Mouse (Mus musculus) yolk sac, embryonic 10.5 days (tissue): Measurements from ENCODE around the gene Ofd1.

ENCODE experiments used
- DNase-seq: peaks from one replicate; pipeline ENCODE4 v3.0.0-alpha.2; 2017; ENCODE audit warnings: low spot score

Gene Ofd1

GRCm38 (mm10) chrX:166440616-166441063, at the start of gene Ofd1:
Gene Ofd1 (minus strand): TSS chrX:166440704.
- peak; percentile 86 for DNase-seq

DNA sequence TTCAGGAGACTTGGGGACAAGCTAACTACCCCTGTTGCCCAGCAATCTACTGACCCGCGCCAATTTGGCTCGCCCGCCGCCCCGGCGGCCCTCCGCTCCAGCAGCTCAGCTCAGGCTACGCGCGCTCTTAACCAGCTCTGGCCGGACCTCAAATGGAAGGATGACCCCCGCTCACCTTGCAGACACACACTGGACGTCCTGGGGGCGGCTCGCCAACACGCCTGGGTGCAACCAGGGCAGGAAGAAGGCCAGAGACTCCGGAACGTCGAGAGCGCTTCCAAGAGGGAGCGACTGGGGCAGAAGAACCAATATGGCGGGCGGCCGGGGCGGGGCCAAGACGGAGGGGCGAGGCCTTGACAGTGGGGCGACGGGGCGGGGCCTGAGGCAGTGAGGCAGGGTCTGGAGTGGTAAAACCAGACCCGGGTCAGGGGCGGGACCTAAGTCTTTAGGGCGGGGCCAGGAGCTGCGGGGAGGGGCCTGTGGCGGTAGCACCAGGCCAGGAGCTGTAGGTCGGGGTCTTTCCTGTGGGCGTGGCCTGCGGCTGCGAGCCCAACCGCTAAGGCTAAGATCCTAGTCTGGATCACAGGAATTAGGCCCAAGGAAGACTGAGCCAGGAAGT, 39.0 kb upstream of the Ofd1 start, which contains the start of gene Rab9:
TSS of gene Rab9 (minus strand) at position 503 of the 619 bp plus-strand sequence.
- DNase-seq: peak; percentile 96

DNA sequence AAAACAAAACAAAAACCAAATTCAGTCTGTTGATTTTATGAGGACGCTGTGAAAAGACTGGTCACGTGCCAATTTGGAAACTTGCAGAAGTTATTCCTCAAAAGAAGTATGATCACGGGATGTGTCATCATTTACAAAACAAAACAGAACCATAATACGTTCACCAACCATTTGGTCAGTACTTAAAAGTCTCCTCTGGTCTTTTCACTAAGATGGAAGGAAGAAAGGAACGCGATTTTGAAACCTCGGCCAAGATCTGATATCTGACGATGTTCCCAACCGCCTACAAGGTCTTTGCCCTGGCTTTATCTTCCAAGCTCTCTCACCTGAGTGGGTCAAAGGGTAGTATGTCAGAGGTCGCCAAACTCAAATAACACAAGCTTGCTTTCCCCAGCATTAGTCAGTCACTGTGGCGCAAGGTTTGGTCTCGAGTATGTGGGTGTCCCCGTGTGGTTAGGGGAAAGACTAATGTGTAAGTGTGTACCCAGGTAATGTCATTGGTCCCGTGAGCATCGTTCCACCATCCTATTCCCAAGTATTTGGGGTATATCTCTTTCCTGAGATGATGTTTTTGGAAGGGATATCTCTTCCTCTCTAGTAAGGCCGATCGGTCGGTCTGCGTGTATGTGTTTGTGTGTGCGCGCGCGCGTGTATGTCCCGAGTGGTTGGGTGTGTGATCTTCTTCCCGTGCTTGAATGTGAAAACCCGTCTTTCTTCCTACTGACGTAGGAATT, 38.3 kb upstream of the Ofd1 start:
- peak; percentile 71 for DNase-seq

DNA sequence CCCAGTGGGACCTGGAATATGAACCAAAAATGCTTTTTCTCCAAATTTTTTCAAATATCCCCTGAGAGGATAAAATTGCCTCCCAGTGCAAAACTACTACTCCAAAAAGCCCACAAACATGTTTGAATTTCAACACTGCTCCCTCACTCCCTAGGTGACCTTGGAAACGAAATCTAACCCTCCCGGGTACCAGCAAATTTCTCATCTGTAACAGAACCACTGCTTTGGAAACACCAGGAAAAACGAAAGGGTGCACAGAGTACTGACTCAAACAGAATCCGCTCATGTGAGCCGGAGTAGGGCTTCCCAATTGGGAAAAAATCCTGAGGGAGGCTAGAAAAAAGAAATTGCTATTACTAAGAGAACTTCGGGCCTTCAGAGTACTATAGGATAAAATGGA, 36.9 kb upstream of the Ofd1 start:
- DNase-seq: no peak

GRCm38 (mm10) chrX:166472612-166473011, 32.1 kb upstream of the Ofd1 start:
- peak; percentile 13 for DNase-seq

DNA sequence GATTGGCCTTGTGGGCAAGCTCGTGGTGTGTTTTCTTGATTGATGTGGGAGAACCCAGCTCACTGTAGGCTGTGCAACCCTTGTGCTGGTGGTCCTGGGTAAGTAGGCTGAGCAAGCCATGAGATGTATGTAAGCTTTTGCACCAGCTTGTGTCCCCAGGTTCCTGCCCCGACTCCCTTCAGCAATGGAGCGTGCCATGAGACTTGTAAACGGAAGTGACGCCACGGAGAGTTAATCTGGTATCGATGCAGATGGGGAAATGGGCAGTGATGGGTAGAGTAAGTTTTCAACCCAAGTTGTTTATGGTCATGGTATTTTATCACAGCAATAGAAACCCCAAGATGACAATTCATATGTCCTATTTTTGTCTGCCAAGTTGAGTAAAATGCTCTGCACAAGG, 27.8 kb upstream of the Ofd1 start:
- no peak for DNase-seq

- DNase-seq: no peak
Measured at GRCm38 (mm10) chrX:166455525-166455924, 15.0 kb upstream of the Ofd1 start.

DNA sequence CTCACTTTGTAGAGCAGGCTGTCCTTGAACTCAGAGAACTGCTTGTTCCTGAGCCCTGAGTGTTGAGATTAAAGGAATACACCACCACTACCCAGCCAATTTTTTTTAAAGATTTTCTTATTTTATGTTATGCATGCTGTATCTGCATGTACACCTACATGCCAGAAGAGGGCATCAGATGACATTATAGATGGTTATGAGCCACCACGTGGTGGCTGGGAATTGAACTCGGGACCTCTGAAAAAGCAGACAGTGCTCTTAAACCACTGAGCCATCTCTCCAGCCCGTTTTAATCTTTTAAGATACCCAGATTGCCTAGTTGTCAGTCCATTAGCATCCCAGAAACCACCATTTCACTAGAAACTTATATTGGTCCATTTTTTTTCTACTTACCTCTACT, 13.8 kb upstream of the Ofd1 start:
- DNase-seq: no peak

GRCm38 (mm10) chrX:166453532-166453931, 13.0 kb upstream of the Ofd1 start:
- no peak for DNase-seq

DNA sequence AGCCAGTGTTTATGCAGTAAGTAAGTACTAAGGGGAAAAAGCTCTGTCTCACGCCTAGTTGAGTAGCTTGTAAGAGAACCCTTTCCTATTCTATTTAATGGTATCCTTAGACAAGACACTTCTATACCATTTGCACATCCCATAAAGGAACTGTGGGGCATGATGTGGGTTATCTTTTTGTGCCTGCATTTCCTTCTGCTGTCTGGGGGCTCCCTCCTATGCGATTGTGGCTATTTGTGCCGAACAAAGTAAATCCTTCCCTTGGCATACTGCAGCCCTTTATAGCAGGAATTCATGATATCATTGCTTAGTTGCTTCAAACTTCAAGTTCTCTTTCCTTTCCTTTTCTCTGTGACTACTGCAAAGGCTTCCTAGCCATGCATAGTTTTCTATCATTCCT, 4.0 kb upstream of the Ofd1 start:
- no peak for DNase-seq

DNA sequence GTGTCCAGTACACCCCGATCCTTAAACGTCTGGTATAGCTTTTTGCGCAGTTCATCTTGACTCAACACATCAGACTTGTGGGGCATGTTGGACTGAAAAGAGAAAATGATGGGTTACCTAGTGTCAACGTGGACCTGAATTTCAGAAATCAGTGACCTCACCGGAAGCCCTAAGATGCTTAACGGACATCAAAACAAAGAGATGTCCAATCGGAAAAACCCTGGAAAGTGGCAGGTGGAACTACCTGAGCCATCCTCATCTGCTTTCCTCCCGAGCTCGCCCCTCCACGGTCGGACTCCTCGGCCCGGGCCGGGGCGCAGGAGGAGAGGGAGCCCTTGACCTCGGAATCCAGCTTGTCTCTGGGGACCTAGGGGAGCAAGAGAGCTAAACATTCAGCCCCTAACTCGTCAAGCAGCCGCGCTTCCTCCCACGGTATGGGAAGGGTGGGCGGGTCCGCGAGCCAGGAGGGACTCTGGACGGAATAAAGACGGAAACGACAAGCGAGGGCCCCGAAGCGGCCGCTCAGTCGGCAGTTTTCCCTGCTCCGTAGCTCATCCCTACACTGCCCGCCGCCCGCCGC, 378 bp downstream of the Ofd1 start, which contains the start of gene Trappc2:
TSS of gene Trappc2 (plus strand) at position 539 of the 580 bp plus-strand sequence.
- no peak for DNase-seq

DNA sequence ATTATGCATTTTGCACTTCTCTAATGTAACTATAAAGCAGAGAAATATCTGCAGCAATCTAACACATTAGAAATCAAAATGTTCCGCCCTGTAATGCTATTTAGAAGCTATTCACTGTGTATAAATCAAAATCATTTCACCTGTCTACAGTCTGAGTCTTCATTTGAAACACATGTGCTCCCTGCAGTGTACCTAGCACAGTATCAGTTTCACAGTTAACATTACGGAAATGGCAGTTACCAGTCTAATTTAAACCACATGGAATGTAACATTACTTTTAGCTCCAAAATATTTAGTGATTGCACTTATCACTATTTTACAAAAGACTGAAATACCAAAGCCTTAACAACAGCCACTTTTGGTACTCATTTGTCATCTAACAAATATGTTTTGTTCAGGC, 5.7 kb downstream of the Ofd1 start:
- DNase-seq: no peak

DNA sequence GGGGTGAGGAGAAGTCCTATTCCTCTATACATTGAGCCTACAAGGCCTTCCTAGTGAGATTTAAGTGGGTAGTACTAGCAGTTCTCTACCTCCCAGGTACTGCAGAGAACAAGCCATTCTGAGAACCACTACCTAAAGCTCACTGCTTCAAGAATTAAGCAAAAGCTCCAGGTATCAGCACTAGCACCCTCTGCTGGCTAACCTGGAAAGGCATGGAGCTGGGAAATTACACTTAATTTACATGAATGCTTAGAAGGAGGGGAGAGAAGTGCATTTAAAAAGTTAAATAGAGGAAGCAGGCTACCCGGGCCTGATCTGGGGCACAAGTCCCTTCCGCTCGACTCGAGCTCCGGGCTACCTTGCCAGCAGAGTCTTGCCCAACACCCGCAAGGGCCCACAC, 24.3 kb downstream of the Ofd1 start:
- no peak for DNase-seq

DNA sequence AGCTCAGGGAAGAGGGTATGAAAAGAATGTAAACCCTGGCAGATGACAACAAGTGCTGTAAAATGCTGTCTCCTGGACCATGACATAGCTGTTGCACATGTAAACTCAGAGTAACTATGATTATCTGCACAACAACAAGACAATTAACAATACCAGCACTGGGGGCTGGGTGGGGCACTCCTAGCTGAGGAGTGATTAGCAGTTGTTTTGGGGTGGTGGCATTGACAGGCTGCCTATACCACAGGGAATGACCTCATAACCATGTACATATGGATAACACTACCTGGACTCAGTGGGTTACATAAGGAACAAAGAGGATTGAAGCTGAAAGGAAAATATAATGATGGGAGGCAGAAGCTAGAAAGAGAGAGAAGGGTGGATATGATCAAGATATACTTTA, 32.6 kb downstream of the Ofd1 start:
- no peak for DNase-seq

GRCm38 (mm10) chrX:166393753-166394152, 46.8 kb downstream of the Ofd1 start:
- no peak for DNase-seq

DNA sequence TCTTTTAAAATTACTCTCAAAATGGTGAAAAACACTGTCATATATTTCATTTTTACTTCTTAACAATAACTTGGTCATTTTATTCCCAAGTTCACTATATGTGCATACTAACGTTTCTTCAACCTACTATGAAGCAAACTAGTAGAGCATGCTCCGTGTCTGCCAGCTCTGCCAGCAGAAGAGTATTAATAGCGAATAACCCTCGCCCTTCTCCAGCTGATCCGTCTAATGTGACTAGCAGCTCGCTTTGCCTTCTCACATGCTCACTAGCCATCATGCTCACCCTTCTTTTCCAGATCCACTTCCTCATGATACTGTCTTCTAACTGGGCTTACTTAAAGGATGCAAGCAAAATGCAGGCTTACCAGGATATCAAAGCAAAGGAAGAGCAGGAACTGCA, 53.8 kb downstream of the Ofd1 start:
- DNase-seq: no peak

- no peak for DNase-seq
Measured at GRCm38 (mm10) chrX:166384935-166385334, 55.6 kb downstream of the Ofd1 start.

DNA sequence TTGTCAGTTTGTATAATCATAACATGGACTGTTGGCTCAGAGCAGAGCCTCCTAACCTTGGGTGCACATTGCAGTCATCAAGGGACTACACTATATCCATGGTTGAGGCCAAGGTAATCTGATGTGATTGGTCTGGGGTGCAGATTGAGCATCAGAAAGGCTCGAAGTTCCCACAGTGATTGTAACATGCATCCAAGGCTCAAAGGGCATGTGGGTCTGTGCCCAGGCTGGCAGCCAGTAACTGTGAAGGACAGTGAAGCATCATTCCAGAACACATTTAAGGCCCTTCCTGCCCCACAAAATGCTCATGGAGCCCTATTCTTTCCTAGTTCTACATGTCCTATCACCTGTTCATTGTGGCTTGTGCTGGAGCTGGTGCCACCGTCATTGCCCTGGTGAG, 56.9 kb downstream of the Ofd1 start:
- no peak for DNase-seq

- DNase-seq: no peak
Measured at GRCm38 (mm10) chrX:166378652-166379051, 61.9 kb downstream of the Ofd1 start.

DNA sequence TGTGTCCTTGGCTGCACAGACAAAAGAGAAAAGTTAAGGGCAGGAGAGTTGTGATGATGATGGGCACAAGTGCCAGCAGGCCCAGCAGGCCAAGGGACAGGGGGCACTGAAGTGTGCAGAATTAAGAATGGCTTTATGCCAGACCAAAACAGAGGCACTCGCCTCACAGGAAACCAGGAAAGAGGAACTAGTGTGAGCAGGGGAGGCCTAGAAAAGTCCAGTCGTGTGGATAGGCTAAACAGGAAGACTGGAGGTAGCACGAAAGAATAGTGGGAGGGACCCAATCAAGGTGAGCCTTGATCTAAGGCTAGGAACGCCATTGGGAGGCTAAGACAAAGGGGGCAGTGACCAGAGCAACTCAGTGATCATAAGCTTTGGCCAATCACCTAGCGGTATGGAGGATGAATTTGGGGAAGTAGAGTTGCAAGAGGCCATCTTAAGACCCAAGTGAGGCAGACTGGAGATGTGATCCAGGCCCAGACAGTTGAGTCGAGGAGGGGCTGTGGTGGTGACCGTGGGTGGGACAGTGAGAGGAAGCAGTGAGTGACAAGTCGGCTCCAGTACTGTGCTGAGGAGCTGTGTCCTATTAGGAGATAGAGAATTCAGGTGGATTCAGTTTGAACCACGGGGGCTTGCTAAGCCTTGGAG, 63.7 kb downstream of the Ofd1 start:
- no peak for DNase-seq

- no peak for DNase-seq
Measured at GRCm38 (mm10) chrX:166365458-166366213, 74.9 kb downstream of the Ofd1 start.

DNA sequence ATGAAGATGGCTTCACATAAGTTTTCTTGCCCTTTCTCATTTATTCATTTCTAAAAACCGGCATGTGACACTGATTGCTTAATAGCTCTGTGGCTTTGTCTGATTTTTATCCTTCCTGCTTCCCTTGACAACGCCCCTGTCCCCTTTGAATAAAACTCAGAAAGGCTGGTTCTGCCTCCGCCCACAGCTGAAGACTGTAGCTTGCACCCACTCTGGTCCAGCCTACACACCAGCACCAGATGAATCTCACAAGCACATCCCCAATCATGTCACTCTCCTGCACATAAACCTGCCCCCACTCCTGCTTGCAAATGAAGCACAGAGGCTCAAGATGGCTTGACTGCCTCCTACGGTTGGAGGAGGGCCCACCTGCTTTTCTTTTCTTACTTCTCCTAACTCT, 80.0 kb downstream of the Ofd1 start:
- DNase-seq: no peak
